Mouse (Mus musculus): Measurements from ENCODE around the gene Tgfb2.

The Tgfb2 gene

GRCm38 (mm10) chr1:186583933-186584332 is 121.9 kb downstream of the Tgfb2 start:
- DNase-seq (ENCODE audit: low read depth, low spot score): no peak

- DNase-seq (ENCODE audit: low read depth, low spot score): no peak
Observed at GRCm38 (mm10) chr1:186582113-186582512, 123.7 kb downstream of the Tgfb2 start.

DNA sequence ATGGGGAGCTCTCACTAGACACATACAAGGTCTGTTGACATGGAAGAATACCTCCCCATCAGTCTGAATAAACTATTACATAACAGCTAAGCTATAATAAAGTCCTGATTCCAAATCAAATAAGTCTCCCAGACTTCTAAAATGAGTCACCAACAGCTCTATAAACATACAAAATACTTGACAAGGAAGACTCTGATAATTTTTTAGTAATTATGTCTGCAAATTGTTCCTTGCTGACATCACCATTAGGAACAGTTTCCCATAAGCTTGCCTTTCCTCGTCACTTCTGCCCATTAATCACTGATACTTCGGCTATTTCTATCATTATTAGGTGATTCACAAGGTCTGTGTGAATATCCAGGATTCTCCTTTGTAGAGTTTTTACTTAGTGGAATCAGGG is 124.1 kb downstream of the Tgfb2 start:
- no peak for DNase-seq (ENCODE audit: low read depth, low spot score)

- no peak for DNase-seq (ENCODE audit: low read depth, low spot score)
Observed at GRCm38 (mm10) chr1:186581114-186581513, 124.7 kb downstream of the Tgfb2 start.

- DNase-seq (ENCODE audit: low read depth, low spot score): no peak
Observed at GRCm38 (mm10) chr1:186577302-186577701, 128.5 kb downstream of the Tgfb2 start.

DNA sequence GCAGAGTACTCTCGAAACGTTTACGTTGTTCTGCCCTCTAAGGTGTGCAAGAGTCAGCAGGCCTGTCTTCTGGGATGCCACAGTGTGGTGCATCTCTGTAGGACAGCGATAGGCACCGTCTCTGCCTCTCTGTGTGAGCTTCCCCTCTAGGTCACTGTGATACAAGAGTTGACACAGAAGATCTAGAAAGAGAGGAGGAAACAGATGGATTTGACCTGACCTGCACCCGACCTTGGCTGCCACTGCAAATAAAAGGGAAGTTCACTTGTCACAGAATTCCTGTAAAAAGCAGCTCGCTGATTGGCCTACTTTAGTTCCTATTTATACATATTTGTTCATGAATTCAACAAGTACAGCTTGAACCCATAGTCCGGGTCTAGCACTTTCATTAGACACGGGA is 130.2 kb downstream of the Tgfb2 start:
- DNase-seq (ENCODE audit: low read depth, low spot score): no peak

- no peak for DNase-seq (ENCODE audit: low read depth, low spot score)
Observed at GRCm38 (mm10) chr1:186575074-186575473, 130.7 kb downstream of the Tgfb2 start.

Data from brain, adult 2 months (tissue).